Mouse (Mus musculus) layer of hippocampus, adult 8-10 months (tissue): ENCODE data around the gene Iqcg. TPM values are rescaled to one million over a fixed set of nuclear protein-coding genes. Genes with fewer than 3 reads are reported as not detected.

Experiments used
- DNase-seq, 2 experiments: peaks; one replicate each; pipeline ENCODE4 v3.0.0; 2022; ENCODE audit warnings: low spot score in 2 of 2
- microRNA-seq, 2 experiments: library from miRNA; unstranded; fragments of <30 nt; microRNA quantifications; one replicate each; pipeline ENCODE4 v1.2.0; 2022
- total RNA-seq, 4 experiments: library from RNA; stranded (reverse); gene quantifications; 2 replicates each; pipeline ENCODE4 v1.2.4; 2022

Gene Iqcg
- total RNA-seq, 4 experiments from 2014 or later: 4.8 to 5.7 (median 5.2) TPM

GRCm38 (mm10) chr16:32981405-32981804 lies 74.6 kb downstream of the Iqcg start:
- DNase-seq: no peak

GRCm38 (mm10) chr16:32980227-32980626 lies 75.8 kb downstream of the Iqcg start:
- DNase-seq: peak in 1 of 2 experiments; percentile 11

GRCm38 (mm10) chr16:32973047-32973446 lies 83.0 kb downstream of the Iqcg start:
- no peak for DNase-seq

GRCm38 (mm10) chr16:32972535-32972934 lies 83.5 kb downstream of the Iqcg start:
- DNase-seq: no peak

Small RNA genes lying within 50 kb of the gene (microRNA-seq; reads per million reads assigned to microRNA genes)
- gene Gm22231 (0 reads per million in 2 experiments), gene Mir1947 (1.6 to 8.8 reads per million in 2 experiments)

Other genes starting within 250 kb of the Iqcg start
- gene Smbd1, start 245.7 kb downstream of the Iqcg start, total RNA-seq: not detected
- gene Fyttd1, start 178.7 kb downstream of the Iqcg start, total RNA-seq: 100 to 1,000 TPM in 3 of 4 experiments, 10 to 100 TPM in 1; 98.8 to 115 (median 109) TPM
- gene Rubcn, start 178.5 kb downstream of the Iqcg start, total RNA-seq: 10 to 100 TPM; 55.2 to 74.8 (median 63.8) TPM
- gene Lrch3, start 142.1 kb downstream of the Iqcg start, total RNA-seq: 10 to 100 TPM; 35.9 to 54.4 (median 46.4) TPM
- 100 to 1,000 TPM; 295 to 397 (median 360) TPM for gene Rpl35a, start 235 bp upstream of the Iqcg start, total RNA-seq
- 10 to 100 TPM; 14.2 to 20.7 (median 16.2) TPM for gene Lmln, start 6.3 kb upstream of the Iqcg start, total RNA-seq
- 10 to 100 TPM; 18.9 to 23.1 (median 21.8) TPM for gene Osbpl11, start 128.9 kb upstream of the Iqcg start, total RNA-seq
- gene Snx4, start 195.2 kb upstream of the Iqcg start, total RNA-seq: 10 to 100 TPM; 27.0 to 37.8 (median 31.0) TPM